Mouse (Mus musculus): Measurements from ENCODE around the gene H2-DMb1.
A peak's percentile ranks its signal among the peaks of the same experiment; 100 is the strongest.

Gene H2-DMb1

GRCm38 (mm10) chr17:34152923-34153322 lies at the start of gene H2-DMb1:
Gene H2-DMb1, plus strand, starts transcription at chr17:34153072.
- no peak for DNase-seq

GRCm38 (mm10) chr17:34104804-34105203 lies 48.1 kb upstream of the H2-DMb1 start:
- no peak for DNase-seq

DNA sequence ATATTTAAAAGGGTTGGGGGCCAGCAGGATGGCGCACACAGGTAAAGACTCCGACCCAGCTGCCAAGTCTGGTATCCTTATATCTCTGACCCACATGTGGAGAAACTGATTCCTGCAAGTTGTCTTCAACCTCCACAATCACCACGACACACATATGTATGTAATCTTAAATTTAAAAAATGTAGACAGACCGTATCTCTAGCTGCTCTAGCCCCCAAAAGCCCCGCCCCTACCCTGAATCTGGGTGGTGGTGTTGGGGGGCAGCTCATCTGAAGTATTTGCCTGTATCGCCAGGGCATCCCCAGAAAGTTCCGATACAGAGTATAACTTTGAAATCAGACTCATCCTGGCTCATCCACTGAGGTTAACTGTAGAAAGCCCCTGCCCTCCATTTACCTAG lies 46.3 kb upstream of the H2-DMb1 start:
- DNase-seq: no peak

- DNase-seq: no peak
These were observed 45.6 kb upstream of the H2-DMb1 start for GRCm38 (mm10) chr17:34107109-34107867.

DNA sequence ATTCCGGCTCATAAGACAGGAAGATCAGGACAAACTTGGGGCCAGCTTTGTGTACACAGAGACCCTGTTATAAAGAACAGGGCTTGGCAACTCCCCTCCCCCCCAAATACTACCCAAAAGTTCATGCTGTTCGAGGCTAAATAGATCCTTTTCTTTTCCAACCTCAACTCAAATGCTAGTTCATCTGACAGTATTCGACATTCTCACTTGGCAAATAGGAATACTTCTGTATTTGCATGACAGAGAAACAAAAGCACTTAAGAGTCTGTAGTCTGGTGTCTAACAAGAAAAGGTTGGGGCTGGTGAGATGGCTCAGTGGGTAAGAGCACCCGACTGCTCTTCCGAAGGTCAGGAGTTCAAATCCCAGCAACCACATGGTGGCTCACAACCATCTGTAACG lies 44.4 kb upstream of the H2-DMb1 start:
- DNase-seq: no peak

GRCm38 (mm10) chr17:34109038-34109805 lies 43.6 kb upstream of the H2-DMb1 start:
- DNase-seq: no peak

DNA sequence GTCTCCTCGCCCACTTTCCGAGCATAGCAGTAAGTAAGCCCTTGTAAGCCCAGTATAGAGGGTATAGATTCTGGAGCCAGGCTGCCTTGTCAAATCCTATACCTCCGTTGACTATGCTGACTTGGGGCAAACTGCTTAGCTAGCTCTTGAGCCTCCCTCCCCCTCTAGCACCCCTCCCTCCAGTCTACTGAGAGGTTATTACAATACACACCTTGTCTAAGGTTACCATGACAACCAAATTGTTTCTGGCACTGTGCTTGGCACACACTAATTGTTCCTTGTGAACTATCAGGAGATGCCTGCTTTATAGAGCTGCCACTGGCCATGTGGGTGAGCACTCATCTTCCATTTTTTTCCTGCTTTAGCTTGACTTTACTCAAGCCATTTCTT lies 43.1 kb upstream of the H2-DMb1 start:
- no peak for DNase-seq

DNA sequence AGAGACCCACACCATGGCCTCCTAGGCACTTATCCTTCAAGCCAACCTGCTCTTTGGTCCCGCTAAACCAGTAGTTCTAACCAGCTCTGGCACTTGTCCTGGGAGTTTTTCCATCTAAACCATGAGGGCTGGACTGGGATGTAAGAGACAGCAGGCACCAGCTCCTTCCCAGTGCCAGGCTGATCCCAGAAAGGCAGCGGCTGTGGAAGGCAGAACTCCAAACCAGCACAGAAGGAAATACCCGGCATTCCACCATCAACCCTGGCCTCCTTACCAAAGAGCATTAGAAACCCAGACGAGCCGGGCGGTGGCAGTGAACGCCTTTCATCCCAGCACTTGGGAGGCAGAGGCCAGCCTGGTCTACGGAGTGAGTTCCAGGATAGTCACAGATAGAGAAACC lies 42.6 kb upstream of the H2-DMb1 start:
- DNase-seq: no peak

- DNase-seq: no peak
These were observed 38.8 kb upstream of the H2-DMb1 start for GRCm38 (mm10) chr17:34114114-34114513.

- DNase-seq: no peak
These were observed 36.0 kb upstream of the H2-DMb1 start for GRCm38 (mm10) chr17:34116736-34117370.

DNA sequence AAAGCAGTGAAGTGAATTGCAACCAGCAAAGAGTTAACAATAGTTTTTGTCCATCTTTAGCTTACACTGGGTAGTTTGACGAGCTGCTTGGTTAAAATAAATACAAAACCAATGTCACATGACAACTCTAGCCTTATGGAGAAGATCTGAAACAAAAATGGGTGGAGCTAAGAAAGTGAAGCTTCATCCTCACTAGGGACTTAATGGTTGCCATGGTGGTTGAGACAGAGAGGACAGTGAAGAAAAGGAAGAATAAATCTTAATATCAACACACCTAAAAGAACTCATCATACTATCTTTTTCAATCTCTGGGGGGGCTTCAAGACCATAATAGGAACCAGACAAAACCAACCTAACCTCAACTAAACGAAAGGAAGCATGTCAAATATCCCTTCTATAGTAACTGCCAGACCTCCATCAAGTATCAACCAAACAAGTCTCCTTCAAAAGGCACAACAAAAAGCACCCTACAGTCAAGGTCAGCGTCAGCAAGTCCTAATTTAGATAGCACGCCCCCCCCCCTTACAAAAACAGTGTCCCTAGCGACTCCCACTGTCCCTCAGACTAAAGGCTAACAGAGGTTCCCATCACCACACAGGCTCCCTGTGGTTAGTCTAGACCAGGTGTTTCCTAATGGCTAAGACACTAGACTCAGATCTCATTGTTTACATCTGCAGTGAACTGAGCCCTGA lies 35.3 kb upstream of the H2-DMb1 start:
- DNase-seq: no peak

DNA sequence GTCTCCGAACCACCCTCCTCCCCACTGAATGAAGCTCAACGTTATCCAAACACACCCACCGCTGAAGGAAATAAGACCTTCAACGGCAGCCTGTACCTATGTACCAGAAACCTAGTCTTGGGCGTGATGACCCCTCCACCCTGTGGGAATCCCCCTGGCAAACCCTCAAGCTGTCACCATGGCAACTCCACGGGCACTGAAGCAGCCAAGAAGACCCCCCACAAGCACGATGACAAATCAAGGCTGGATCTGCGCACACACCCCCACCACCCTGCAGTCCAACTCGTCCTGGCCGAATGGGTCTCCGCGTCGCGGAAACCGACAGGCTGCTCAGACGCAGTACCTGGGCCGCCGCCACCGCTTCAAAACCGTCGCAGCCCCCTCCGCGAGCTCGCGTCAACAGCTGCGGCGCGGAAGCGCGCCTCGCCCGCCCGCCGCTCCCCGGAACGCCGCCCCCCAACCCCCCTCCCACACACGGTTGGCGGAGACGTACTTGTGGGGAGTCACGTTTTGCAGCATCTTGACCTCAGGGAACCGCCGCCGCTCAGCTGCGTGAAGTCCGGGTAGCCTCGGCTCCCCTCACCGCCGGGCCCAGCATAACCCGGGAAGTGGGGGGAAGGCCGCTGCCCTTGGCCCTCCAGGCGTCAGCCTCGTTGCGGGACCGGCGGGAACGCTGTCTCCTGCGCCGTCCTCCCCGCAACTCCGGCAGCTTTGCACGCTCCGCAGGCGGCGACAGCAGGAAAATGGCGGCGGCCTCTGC lies 34.6 kb upstream of the H2-DMb1 start:
- DNase-seq: peak; percentile 62

DNA sequence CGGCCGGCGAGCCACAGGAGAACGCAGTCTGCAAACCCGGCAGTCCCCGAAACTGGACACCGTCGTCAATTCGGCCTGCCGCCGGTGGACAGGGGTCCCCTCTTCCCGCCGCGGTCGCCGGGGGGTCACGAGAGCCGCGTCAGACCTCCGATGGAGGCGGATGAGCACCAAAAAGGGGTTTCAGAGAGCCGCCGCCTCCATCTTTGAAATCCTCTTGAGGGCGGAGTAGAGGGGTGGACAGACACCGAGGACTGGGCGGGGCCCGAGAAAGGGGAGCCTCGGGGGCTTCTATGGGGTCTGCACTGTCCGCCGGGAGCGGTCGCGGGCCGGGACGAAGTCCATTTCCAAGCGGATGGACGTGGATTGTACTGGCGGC lies 34.0 kb upstream of the H2-DMb1 start:
- DNase-seq: no peak

DNA sequence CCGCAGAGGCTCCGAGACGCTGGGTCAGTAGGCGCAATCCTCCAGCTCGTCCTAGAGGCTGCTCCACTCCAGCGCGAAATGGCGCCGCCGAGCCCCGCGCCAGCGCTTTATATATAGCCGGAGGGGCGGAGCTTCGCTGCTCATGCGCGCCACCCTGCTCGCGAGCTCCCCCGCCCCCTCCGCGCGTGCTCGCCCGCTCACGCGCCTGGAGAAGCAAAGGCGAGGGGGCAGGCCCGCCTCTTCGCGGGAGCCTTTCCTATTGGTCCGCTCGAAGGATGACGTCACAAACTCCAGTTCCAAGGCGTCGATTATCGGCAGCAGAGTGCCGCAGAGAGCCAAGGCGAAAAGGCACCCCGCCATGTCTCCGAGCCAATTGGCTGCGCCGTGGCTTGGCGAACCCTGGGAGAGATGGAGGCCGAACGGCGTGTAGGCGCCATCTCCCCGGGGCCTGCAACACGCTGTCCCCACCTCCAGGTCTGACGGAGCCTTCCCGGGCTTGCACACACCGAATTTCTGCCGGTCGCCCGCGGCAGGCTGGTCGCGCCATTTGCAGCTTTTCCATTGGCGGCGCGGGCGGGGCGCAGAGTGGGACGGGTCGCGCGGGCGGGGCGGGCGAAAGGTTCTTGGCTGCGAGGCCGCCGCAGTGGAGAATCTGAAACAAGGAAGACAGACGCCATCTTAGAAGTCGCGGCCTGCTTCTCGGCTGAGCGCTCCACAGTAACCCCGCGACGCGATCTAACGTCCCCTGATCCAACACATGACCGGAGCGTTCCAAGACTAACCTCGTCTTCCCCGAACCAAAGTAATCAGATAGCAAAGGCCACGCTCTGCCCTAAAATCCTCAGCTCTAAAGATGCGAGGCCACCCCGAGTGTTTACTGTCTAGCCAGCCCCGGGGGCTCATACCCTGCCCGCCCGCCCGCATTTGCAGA lies 33.4 kb upstream of the H2-DMb1 start, which contains the start of gene H2-DMa:
H2-DMa (plus strand) TSS at position 293 of the 931 bp plus-strand sequence.
- peak; percentile 97 for DNase-seq

DNA sequence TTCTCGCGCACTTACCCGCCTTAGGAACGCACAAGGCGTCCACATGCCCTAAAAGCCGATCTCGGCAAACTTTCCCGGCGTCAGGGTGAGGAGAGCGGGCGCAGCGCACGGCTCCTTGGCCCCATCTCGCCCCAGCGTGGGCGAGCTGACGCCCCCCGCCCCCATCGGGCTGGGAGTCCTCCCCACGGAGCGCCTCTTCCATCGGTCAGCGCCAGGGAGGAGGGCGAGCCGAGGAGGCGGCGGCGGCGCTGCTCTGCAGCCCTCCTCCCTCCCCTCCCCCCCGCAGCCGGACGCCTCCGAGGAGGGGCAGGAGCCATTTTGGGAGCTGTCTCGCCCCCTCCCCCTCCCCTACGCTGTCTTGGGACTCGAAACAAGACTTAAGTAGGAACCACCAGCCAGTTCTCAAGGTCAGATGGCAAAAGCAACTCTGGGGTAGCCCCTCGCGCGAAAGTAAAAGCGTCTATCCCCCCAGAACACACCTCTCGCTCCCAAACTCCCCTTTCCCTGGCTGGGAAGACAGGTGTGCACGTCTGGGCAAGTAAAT lies 32.6 kb upstream of the H2-DMb1 start:
- DNase-seq: peak; percentile 91

- DNase-seq: peak; percentile 75
These were observed 32.1 kb upstream of the H2-DMb1 start for GRCm38 (mm10) chr17:34120814-34121171.

DNA sequence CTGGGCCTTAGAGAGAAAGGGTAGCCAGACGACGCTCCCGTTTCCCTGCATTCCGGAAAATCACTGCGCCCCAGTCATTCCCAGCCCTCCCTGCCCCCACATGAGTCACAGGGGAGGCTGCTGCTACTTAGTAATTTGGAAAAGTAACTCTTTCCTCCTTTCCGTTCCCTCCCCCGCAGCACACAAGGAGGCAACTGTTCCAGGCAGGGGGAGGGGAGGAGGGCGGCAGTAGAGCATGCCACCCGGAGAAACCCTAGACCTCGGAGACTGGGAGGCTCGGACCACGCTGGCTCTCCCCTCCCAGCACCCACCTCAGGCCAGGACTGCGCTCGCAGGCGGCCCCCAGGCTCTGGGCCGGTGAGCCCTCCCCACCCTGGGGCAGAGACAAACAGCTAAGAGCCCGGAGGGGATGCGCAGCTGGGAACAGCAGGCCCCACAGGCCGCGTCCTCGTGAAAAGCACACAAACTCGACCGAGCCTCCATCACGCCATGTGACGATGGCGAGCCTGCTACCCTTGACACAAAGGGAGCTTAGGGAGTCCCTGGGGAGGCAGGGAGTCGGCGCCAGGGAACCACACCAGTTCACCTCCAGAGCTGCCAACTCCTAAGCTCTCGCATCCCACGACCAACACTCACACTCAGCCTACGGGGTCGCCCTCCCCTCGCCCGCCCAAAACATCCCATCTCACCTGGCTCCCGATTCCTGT lies 31.5 kb upstream of the H2-DMb1 start:
- DNase-seq: peak; percentile 79

- peak; percentile 68 for DNase-seq
These were observed 31.0 kb upstream of the H2-DMb1 start for GRCm38 (mm10) chr17:34121879-34122187.

DNA sequence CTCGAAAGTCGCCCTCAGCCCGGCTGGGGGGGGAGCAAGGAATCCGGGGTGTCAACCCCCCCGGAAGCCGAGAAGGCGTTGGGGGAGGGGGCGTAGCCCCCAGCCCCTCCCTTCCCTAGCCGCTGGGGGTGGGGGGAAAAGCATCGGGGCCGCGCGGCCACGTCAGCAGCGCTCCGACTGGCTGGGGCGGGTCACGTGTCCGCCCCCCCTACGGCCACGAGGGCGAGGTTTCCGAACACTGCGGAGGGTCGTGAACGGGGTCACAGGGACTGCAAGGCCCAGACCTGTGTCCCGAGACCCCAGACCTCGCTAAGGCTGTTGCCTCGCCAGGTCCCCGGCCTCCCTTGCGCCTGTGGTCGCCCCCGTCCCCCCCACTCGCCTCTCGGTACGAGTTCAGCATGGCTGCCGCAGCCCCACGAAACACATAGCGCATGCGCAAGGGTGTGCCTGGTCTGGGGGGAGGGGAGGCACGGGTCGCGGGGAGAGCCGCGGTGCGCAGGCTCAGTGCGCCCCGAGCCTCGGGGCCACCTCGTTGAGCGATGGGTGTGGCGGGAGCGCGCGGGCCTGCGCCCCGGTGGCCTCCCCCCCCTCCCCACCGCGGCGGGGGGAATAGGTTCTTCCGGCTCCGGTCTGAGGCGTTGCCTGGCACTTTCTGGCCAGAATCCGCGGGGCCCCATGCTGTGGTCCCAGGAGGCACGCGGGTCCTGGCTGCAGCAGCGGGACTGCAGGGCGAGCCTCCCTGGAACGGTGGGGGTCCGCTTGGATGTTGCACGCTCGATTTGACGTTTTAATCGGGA lies 30.5 kb upstream of the H2-DMb1 start, which contains the start of gene Brd2:
Brd2 (minus strand) TSS at position 447 of the 797 bp plus-strand sequence.
- peak; percentile 97 for DNase-seq

DNA sequence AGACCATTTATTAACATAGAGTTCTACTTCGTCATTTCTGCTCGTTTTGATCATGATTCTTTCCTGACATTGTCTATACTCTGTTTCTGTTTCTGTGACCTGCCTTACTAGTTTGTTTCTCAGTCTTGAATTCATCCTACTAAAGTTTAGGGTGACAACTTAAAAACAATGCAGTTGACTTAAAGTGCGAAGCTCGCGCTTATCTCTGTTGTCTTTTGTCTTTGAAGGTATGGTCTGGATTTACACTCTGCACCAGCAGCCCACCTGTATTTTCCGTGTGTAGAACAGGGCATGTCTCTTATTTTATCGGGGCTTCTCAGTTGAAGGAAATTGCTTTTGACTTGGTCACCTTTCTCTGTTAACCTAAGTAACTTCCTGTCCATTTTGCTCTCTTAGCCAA lies 29.8 kb upstream of the H2-DMb1 start:
- no peak for DNase-seq

Measured in right cerebral cortex, postnatal 14 days (tissue).